Mouse (Mus musculus) ovary, postnatal 10 days (tissue): Measurements from ENCODE around the gene Naga.

Experiments used
- DNase-seq: peaks from one replicate; pipeline ENCODE4 v3.0.0; 2022; ENCODE audit warnings: low spot score

Gene Naga

GRCm38 (mm10) chr15:82337875-82338274 lies 850 bp downstream of the Naga start:
- no peak for DNase-seq

- DNase-seq, result no peak
Observed at GRCm38 (mm10) chr15:82336629-82337028, 2.1 kb downstream of the Naga start.

GRCm38 (mm10) chr15:82335194-82335593 lies 3.5 kb downstream of the Naga start:
- no peak for DNase-seq

GRCm38 (mm10) chr15:82325382-82325781 lies 13.3 kb downstream of the Naga start:
- DNase-seq, result no peak

- DNase-seq, result no peak
Observed at GRCm38 (mm10) chr15:82322195-82322594, 16.5 kb downstream of the Naga start.

- no peak for DNase-seq
Observed at GRCm38 (mm10) chr15:82319613-82320012, 19.1 kb downstream of the Naga start.

GRCm38 (mm10) chr15:82317839-82318238 lies 20.9 kb downstream of the Naga start:
- DNase-seq, result no peak

GRCm38 (mm10) chr15:82308416-82308815 lies 30.3 kb downstream of the Naga start:
- no peak for DNase-seq

- no peak for DNase-seq
Observed at GRCm38 (mm10) chr15:82307107-82307506, 31.6 kb downstream of the Naga start.

GRCm38 (mm10) chr15:82298764-82299561 lies 39.8 kb downstream of the Naga start, which contains the start of gene Wbp2nl:
TSS of gene Wbp2nl (plus strand) at chr15:82298954.
- DNase-seq, result no peak

GRCm38 (mm10) chr15:82294059-82294458 lies 44.7 kb downstream of the Naga start:
- DNase-seq, result no peak

- no peak for DNase-seq
Observed at GRCm38 (mm10) chr15:82293271-82293711, 45.4 kb downstream of the Naga start.

- no peak for DNase-seq
Observed at GRCm38 (mm10) chr15:82292851-82293250, 45.9 kb downstream of the Naga start.

GRCm38 (mm10) chr15:82290252-82290651 lies 48.5 kb downstream of the Naga start:
- no peak for DNase-seq

GRCm38 (mm10) chr15:82286157-82286556 lies 52.6 kb downstream of the Naga start:
- no peak for DNase-seq

GRCm38 (mm10) chr15:82280638-82281037 lies 58.1 kb downstream of the Naga start:
- no peak for DNase-seq
